Mouse (Mus musculus): ENCODE measurements around the gene Syn3. TPM values are rescaled to one million over a fixed set of nuclear protein-coding genes. Genes with fewer than 3 reads are reported as not detected.
A peak's percentile ranks its signal among the peaks of the same experiment; 100 is the strongest.

Syn3 gene
- total RNA-seq, 2 experiments from 2014 or later = 0.22 to 0.39 TPM

DNA sequence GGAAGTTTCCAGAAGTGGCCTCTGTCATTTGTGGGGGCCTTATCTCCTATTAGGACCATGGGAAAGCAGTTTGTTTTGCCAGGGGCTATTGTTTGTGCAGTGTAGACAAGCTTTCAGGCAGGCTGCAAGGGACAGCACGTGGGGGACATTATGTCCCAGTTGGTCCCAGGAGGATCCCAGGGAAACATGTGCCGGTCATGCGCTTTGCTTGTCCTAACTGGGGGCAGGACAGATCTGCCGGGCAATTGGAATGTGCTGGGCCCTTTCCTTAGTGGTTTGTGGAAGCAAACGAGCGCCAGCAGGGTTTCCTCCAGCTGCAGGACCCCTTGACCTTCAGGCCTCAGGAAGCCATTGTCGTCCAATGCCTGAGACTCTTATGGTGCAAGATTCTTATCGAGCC is 157.1 kb downstream of the Syn3 start:
- peak; percentile 85 to 86 for DNase-seq
- intact Hi-C loops (cut with DNase I) = no loop called here

- intact Hi-C loops (cut with DNase I) = loop anchor here (1.0 kb wide), 1 partner anchor 40 kb away; no protein-coding TSS in a partner anchor
- DNase-seq = no peak
Observed at GRCm38 (mm10) chr10:86340991-86341527, 157.6 kb downstream of the Syn3 start.

- no peak for DNase-seq
- intact Hi-C loops (cut with DNase I) = loop anchor here (1.0 kb wide), 1 partner anchor 39 kb away; no protein-coding TSS in a partner anchor
Observed at GRCm38 (mm10) chr10:86340421-86340820, 158.3 kb downstream of the Syn3 start.

GRCm38 (mm10) chr10:86339649-86340379 is 158.9 kb downstream of the Syn3 start:
- peak; percentile 91 to 94 for DNase-seq
- intact Hi-C loops (cut with DNase I) = loop anchor here (1.0 kb wide), 1 partner anchor 39 kb away; no protein-coding TSS in a partner anchor

- DNase-seq = no peak
- intact Hi-C loops (cut with DNase I) = no loop called here
Observed at GRCm38 (mm10) chr10:86339121-86339520, 159.6 kb downstream of the Syn3 start.

DNA sequence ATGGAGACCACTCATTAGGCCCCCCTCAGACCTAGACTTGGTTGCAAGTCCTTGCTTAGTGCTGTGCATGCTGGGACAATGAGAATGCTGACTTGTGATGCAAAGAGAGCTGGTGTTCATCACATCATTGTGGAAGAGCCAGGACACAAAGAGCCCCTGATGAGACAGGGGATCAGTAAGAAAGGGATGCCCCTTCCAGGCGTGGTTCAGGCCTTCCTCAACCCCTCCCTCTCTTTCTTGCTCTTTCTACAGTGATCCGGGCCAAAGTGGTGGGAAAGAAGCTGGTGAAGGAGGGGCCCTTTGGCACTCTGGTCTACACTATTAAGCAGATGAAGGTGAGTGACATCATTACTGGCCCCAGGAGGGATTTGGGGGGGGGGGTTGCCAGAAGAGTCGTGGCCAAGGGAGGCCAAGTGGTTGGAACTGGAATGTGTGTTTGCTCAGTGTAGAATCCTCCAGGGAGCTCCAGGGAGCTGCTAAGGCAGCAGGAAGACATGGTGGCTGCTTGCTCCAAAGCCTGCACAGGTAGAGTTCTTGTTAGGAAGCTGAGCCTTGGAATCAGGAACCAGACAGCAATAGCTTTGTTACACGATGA is 160.5 kb downstream of the Syn3 start:
- DNase-seq = no peak
- intact Hi-C loops (cut with DNase I) = no loop called here

DNA sequence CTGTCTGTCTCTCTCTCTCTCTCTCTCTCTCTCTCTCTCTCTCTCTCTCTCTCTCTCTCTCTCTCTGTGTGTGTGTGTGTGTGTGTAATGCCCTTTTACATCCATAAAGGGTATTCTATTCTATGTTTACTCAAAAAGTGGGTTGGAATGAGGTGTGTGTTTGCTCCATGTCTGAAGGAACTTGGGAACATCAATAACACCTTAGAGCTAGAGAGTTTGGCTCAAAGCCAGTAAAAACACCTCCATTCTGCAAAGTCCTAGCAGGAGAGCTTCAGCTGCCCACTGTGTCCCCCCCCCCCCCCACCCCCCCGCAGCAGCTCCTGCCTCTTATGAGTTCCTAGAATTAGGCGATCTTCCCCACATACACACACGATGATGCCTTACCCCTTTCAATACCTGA is 161.5 kb downstream of the Syn3 start:
- intact Hi-C loops (cut with DNase I) = no loop called here
- no peak for DNase-seq

GRCm38 (mm10) chr10:86336506-86336905 is 162.2 kb downstream of the Syn3 start:
- intact Hi-C loops (cut with DNase I) = no loop called here

DNA sequence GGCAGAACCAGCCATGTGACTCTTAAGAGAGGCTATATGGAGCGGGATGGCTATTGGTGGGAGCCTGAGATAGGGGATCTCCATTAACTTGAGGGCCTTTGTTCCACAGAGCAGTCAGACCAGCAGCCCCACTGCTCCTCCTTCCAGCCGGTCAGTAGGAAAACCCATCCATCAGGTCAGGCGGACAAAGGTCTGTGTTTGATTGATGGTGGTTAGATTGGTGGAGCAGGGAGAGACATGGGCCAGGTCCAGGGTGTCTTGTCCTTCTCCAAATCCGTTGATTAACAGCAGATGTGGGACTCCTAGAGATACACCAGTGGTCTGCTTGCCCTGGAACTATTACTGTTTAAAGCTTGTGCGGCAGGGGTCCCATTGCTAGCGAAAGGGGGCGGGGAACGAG is 164.1 kb downstream of the Syn3 start:
- intact Hi-C loops (cut with DNase I) = no loop called here
- DNase-seq = no peak

More at GRCm38 (mm10) chr10:86336506-86336905, 162.2 kb downstream of the Syn3 start:
- no peak for DNase-seq

DNA sequence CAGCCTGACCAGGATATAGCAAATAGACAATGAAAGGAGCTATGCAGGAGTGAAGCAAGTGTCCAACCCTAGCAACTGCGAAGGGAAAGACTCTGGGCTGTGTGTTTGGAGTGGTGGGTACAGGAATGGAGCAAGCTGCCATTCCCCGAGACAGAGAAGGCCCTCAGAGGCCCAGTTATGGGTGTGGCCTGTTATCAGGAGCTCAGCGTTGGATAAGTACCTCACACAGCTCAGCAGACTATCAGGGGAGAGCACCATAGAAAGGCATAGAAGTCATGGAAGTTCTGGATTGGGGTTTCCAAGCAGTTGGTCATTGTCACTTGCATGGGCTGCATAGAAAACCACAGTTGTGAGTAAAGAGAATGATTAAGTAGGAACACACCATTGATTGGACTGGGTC is 165.8 kb downstream of the Syn3 start:
- intact Hi-C loops (cut with DNase I) = no loop called here
- no peak for DNase-seq

GRCm38 (mm10) chr10:86331681-86332281 is 166.9 kb downstream of the Syn3 start:
- DNase-seq = peak in 1 of 2 experiments; percentile 50
- intact Hi-C loops (cut with DNase I) = no loop called here

GRCm38 (mm10) chr10:86330993-86331680 is 167.6 kb downstream of the Syn3 start:
- intact Hi-C loops (cut with DNase I) = no loop called here
- no peak for DNase-seq

- intact Hi-C loops (cut with DNase I) = no loop called here
- DNase-seq = no peak
Observed at GRCm38 (mm10) chr10:86329241-86329882, 169.3 kb downstream of the Syn3 start.

DNA sequence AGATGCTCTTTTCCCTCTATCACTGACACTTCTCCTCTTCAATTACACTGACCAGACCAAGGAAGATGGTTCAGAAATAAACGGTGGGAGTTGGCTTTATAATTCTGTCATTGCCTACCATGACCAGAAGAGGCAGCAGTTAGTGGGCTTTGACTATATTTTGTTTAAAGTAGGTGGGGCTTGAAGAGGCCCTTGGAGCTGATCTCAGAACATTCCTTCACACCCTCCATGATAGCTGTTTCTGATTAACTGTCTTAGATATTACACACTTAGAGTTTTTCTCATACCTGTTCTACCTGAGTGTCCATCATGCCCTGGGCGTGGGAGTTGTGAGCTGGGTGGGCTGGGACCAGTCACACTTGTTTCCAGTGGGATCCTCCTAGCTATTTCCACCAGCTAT is 170.0 kb downstream of the Syn3 start:
- intact Hi-C loops (cut with DNase I) = no loop called here
- DNase-seq = no peak

DNA sequence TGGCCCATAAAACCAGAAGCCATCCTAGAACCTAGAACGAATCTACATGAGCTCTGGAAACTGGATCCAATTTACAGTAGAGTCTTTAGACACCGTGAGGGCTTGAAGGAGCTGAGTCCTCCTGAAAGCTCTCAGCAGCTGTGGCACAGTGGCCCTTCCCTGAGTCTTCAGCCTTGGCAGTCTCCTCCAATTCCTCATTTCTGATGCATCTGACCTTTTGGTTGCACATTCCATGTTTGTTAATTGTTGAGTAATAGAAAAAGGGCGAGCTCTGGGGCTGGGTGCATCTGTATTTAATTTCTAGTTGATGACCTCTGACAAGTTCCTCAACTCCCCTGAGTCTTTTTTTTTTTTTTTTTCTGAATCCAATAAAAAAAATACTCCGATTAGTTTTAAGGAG is 170.6 kb downstream of the Syn3 start:
- no peak for DNase-seq
- intact Hi-C loops (cut with DNase I) = no loop called here

DNA sequence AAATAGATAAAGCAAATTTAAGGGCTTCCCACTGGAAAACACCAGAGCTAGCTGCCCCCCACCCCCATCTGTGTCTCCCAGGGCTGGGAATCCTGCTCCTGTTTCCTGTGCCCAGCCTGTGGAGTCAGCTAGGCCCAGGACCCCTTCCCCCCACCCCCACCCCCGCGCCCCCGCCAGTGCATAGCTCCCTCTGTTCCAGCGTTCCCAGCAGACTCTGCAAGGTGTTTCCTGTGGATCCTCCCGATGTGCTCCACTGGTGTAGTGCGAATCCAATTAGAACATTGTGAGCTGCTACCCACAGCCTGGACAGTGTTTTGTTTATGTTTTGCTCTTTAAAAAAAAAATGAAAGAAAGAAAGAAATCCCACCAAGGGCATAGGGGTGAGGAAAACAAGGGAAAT is 173.4 kb downstream of the Syn3 start:
- intact Hi-C loops (cut with DNase I) = no loop called here
- no peak for DNase-seq

GRCm38 (mm10) chr10:86323275-86323994 is 175.3 kb downstream of the Syn3 start:
- intact Hi-C loops (cut with DNase I) = no loop called here
- DNase-seq = no peak

DNA sequence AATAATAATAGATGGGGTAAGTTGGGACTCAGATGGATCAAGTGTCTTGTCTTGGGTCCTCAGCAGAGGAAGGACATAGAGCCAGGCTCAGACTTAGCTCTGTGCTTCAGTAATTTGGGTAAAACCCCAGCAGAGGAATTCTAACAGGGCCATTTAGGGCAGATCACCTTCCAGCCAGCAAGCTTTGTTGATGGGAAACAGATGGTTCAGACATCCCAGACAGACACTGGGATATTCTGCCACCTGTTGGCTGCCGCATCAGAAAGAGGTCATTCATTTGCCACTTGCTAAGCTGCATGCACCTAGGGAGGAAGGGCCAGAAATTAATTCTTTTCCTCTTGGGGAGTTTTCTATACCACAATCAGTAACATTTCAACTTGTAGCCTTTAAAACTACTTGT is 176.7 kb downstream of the Syn3 start:
- intact Hi-C loops (cut with DNase I) = no loop called here
- DNase-seq = no peak

DNA sequence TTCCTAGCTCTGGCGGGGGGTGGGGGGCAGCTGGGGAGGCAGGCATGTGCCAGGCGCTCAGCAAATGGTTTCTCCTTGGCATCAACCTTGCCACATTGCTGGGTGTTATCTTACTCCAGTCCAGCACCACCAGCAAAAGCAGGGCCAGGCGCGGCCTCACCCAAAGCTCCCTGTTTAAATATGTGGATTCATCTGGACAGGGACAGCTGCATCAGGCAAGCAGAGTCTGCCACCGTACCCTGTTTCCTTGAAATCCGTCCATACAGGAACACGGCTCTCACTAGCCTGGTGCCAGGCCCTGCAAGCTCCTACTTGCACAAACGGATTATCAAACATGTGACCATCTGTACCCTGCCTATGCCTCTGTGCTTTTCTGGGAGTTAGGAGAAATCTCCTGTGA is 177.5 kb downstream of the Syn3 start:
- DNase-seq = no peak
- intact Hi-C loops (cut with DNase I) = no loop called here

GRCm38 (mm10) chr10:86320204-86320603 is 178.5 kb downstream of the Syn3 start:
- DNase-seq = no peak
- intact Hi-C loops (cut with DNase I) = no loop called here

Data from heart, postnatal 36 days (tissue).